Mouse (Mus musculus) embryonic fibroblast, embryonic 13.5 days (primary cell): ENCODE results near the gene Lctl.

ENCODE experiments used
- CTCF ChIP-seq: IDR thresholded peaks from 2 replicates; pipeline ENCODE4 v1.5.1; 2011; ENCODE audit warnings: mild to moderate bottlenecking, control low read depth, low read length, moderate library complexity, borderline replicate concordance; ENCODE audit not compliant: insufficient read depth
- POLR2A ChIP-seq: IDR thresholded peaks from 2 replicates; pipeline ENCODE4 v1.6.1; 2011; ENCODE audit warnings: low read depth, mild to moderate bottlenecking, control low read depth, low read length, moderate library complexity

DNA sequence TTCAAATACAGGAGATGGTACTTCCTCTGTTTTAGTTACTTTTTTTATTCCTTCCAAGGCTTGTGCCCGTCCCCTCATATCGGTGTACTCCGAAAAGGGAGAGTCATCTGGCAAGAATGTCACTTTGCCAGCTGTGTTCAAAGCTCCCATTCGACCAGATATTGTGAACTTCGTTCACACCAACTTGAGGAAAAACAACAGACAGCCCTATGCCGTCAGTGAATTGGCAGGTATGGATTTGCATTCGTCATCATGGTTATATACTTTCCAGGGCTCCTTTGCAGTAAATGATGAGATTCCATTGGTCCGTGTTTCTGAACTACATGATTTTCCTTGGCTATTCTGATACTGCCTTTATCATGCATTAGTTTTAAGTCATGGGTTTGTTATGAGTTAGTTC, 57.8 kb downstream of the Lctl start:
- TF ChIP-seq POLR2A (no peak), CTCF (no peak)
